Mouse (Mus musculus) layer of hippocampus, adult 8-10 months (tissue): ENCODE data around the gene Nadk2. TPM values are rescaled to one million over a fixed set of nuclear protein-coding genes. Genes with fewer than 3 reads are reported as not detected.
A peak's percentile ranks its signal among the peaks of the same experiment; 100 is the strongest.

Experiments
- DNase-seq, 2 experiments: peaks; one replicate each; pipeline ENCODE4 v3.0.0; 2022; ENCODE audit warnings: low spot score in 2 of 2
- total RNA-seq, 4 experiments: library from RNA; stranded (reverse); gene quantifications; 2 replicates each; pipeline ENCODE4 v1.2.4; 2022

The Nadk2 gene
- total RNA-seq = 10 to 100 TPM; 59.8 to 67.1 (median 66.8) TPM

DNA sequence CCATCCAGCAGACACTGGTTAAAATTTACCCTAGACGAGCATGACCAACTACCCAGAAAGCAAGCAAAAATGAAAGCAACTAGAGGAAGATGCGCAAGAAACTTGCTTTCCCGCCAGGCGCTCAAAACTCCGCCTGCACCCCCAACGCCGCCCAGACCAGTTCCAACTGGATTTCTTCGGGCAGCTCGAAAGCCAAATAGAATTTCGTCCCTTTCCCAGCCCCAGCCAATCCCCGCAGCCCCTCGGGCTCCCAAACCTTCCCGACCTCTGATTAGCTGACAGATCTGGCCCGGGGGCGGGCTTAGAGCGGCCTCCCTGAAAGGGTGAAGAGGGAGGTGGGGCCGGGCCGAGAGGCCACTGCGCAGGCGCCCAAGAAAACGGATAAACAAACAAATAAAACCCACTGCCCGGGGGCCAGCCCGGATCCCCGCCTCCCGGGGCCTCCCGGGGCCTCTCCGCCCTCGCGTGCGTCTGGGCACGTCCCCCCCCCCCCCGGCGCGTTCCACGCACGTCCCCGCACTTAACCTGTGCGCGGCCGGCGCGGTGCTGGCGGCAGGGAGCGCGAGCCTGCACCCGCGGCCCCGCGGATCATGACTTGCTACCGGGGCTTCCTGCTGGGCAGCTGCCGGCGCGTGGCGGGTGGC, at the start of gene Nadk2:
Gene Nadk2, plus strand, starts transcription at position 349 of the 644 bp plus-strand sequence.
- DNase-seq = peak; percentile 98

- no peak for DNase-seq
Observed at GRCm38 (mm10) chr15:9055704-9056103, 15.4 kb upstream of the Nadk2 start.

DNA sequence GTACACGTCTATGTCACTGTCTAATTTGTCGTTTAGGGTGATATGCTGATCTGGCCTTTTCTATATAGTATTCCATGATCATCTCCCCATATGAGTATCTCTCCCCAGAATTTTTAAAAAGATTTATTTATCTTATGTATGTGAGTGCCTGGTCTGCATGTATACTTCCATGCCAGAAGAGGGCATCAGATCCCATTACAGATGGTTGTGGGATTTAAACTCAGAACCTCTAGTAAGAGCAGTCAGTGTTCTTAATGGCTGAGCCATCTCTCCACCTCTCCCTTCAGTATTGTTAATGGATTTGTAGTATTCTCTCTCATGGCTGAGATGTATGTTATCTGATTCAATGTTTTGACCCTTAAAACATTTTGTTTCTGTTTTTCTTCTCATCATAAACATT, 11.2 kb upstream of the Nadk2 start:
- DNase-seq = no peak

- DNase-seq = peak; percentile 67 to 70
Observed at GRCm38 (mm10) chr15:9061150-9061882, 9.7 kb upstream of the Nadk2 start.

DNA sequence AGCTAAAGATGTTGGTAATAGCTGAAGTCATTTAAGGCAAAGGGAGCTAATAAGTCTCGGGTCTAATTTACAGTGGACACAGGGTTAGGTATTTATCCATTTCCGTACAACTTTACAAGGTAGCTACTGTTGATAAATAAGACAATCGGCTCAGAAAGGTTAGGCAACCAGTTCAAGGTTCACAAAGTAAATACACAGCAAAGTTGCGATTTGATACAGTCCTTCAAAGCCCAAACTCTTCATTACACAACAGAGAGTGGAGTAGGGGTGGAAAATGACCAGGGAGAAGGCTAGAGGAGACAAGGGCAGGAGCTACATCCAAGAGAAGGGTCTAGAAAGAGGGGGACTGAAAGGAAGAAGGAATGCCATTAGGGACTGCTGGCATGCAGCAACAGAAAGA, 2.2 kb upstream of the Nadk2 start:
- DNase-seq = no peak

DNA sequence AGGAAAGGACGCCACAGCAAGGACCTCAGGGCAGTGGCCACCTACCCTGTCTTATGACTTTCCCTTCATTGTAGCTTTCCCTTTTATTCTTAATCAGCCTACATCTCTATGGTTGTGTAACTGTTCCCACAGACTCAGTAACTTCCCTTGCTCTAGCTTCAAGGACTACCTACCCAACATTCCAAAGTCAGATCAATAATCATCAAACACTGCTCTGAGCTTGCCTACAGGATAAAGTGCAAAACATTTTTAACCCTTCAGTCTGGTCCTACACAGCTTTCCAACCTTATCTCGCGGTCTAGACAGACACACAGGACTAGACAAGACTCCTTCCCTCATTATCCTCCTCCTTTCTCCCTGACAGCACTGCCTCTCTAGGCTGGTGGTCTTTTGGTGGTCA, 707 bp upstream of the Nadk2 start:
- DNase-seq = no peak

GRCm38 (mm10) chr15:9071556-9072544, 790 bp downstream of the Nadk2 start:
- DNase-seq = no peak

- no peak for DNase-seq
Observed at GRCm38 (mm10) chr15:9072630-9073029, 1.6 kb downstream of the Nadk2 start.

DNA sequence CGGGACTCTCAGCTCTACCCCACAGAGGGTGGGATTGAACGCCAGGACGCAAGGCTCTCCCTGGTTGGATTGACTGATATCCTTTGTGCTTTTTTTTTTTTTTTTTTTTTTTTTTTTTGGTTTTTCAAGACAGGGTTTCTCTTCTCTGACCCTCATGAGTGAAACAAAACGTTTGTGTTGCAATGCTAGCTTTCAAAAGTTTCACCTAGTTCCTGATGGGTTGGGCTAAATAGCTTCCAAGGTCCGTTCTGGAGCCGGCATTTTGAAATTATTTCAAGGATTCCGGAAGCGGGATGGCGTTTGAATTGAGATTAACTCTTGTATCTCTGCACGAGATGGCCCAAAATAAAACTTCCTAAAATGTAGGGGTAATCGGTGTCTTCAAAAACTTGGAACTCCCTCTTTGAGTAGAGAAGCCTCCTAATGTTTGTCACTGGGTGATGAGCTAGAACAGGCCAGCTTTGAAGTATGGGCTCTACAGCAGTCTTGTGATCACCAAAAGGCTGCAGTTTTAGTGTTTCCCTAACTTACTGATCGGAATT, 2.1 kb downstream of the Nadk2 start:
- no peak for DNase-seq

- DNase-seq = no peak
Observed at GRCm38 (mm10) chr15:9073684-9074083, 2.6 kb downstream of the Nadk2 start.

DNA sequence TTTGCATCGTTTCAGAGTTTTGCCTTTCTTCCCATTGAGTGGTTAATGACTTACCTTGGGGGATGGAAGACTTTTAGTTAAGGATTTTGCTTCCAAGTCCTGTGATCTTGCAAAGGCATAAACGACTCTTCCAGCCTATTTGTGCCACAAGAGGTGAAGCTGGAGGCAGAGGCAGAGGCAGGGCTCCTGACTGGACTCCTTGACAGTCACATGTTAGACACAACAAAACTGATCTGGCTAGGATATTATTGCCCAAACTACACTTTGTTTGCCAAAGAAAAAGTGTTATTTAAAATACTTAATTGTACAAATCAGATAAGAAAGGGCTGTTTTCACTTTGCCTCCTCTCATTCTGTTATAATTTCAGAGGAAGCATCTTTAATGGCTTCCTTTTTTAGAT, 3.1 kb downstream of the Nadk2 start:
- DNase-seq = no peak

GRCm38 (mm10) chr15:9074671-9075070, 3.6 kb downstream of the Nadk2 start:
- DNase-seq = no peak

DNA sequence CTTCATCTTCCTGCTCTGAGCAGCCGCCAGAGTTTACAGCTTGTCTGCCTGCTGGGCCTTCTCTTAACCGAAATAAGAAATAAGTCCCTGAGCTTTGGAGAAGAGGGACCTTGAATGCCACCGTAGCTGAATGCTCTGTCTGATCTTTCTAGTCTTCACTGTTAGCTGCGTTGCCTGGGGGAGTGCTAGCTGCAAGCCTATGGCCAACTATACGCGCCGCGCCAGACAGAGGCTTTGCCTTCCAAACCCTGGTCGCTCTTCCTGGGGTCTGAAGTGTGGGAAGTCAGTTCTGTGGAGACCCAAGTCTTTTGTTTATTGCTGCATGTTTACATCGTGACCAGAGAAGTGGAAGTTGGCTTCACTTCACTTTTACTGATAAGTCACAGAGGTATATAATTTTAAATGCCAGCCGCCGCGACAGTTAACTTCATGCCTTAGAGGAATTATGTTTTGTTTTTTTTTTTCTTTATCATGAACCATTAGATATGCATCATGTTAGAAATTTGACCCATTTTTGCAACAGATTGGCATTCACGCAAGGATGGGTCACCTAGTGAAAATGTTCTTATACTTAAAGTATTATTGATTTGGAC, 4.6 kb downstream of the Nadk2 start:
- DNase-seq = no peak

DNA sequence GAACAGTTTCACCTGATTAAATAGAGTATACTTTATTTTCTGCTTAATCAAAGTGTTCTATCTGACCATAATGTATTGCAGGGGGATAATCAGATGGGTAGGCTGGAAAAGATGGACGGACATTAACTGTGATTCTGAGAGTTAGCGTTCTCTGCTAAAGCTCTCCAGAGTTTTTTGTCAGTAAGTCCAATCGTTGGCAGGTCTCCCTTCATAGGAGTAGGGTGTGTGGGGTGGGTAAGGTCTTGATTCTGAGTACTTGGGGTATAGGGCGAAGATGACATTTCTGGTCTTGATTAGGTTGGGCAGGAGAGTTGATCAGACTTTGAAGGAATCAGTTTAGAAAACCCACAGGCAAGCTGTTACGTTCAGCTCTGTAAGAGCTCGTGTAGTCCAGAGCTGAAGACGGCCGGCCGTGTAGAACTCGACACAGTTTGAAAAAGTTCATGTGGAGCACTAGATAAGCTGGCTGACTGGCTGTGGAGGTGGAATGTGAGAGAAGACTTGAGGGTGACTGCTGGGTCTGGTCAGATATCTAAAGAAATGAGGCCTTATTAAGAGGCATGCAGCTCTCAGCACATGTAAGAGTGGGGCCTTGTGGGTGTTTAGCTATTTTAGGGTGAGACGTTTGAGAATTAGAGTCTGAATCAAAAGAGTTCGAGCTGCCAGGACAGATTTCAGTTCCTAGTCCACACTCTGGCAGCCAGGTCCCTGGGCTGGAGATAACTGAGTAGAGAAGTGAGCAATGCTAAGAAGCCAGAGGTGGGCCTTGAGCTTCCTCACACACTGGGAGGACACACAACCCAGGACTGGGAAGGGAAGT, 7.6 kb downstream of the Nadk2 start:
- DNase-seq = no peak

DNA sequence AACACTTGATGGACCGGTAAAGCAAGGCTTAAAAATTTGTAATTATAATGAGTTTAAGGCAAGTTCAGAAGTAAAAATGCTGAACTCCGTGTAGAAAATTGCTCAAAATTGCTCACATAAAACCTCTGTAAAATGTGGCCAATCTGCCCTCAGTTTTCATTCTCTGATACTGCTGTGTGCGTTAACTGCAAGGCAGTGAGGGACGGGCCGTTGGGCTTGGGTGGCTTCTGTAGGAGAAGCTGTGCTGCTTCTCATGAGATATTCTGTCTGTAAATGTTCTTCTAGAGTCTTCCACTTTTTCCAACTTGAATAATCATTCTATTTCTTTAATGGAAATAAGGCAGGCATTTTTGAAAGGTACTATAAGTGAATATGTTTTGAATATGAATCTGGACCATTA, 8.6 kb downstream of the Nadk2 start:
- DNase-seq = no peak

DNA sequence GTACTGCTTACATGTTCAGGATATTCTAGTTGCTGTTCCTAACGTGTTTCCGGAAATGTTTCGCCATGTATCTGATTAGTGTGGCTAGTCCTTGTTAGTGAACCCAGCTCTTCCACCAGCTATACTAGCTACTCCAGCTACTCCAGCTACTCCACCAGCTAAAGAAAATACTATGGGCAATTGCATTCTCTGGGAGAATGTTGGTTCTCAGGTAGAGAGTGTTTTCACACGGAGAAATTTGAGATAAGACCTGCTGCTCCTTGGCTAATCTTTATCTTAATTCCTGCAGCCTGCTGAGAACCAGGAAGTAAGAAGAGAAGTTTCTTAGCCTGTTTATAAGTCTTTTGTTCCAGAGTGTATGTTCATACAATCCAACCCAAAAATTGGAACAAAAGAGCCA, 9.1 kb downstream of the Nadk2 start:
- no peak for DNase-seq

DNA sequence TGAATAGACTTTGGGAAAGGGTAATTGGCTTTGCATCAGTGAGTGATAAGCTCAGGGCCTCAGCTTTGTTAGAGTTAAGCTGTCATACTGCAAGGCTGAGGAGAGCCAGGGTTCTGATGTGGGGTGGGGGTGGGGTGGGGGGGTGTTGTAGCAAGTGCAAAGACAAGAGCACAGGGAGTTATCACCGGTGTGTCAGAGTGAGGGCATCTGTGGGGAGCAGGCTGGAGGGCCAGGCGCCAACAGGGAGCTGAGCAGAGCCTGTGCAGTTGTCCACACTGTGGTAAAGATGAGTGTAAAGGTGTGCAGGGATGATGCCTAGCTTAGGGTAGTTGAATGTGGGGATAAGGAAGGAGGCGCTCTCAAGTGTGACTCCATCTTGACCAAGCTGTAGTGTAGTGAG, 10.2 kb downstream of the Nadk2 start:
- DNase-seq = no peak

GRCm38 (mm10) chr15:9082753-9083152, 11.7 kb downstream of the Nadk2 start:
- DNase-seq = no peak

- no peak for DNase-seq
Observed at GRCm38 (mm10) chr15:9086813-9087212, 15.8 kb downstream of the Nadk2 start.

DNA sequence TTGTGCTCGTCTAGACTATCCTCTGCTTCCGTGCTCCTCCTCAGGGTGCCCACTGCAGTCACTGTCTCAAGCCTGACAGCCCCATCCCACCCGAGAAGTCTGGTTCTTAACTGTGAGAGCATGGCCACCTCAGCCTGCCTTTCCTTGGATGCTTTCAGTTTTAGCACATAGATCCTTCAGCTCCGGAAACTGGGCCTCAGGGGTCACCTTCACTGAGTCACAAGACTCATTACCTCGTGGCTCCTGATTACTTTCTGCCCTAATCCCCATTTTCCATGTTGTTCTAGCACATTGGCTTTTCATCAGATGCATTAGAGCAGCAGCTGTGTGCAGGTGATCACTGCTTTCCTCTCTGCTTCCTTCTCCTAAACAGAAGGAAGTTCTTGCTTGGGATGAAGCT, 16.4 kb downstream of the Nadk2 start:
- DNase-seq = no peak
